Mouse (Mus musculus): ENCODE results near the gene Krt81.

Krt81 gene

DNA sequence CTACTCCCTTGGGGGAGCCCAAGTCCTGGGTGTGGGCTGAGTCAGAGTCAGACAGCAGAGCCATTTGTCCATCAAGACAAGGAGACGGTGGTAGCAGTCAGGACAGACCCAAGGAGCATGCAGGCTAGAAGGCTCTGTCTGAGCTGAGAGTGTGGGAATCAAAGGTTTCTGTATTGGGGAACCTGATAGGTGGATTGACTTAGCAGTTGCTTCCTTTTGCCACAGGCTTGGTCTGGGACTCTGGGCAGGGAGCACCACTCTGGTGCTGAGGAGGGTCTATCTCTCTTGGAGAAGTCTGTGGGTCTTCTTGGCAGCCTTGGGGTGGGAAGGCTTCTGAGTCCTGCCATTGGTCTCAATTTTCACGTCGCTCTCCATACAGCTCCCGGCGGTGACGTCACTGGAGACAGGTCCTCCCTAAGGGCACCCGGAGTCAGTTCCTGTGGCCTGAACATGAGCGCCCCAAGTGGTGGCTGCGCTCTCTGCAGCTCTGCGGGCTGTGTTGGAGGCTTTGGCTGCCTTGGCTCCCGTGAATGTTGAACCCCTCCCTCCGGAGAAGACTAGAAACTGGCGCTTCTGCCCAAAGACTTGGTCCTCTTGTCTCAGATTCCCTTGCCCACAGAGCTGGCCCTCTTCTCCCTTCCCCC lies 10.3 kb downstream of the Krt81 start:
- peak; percentile 76 for DNase-seq

DNA sequence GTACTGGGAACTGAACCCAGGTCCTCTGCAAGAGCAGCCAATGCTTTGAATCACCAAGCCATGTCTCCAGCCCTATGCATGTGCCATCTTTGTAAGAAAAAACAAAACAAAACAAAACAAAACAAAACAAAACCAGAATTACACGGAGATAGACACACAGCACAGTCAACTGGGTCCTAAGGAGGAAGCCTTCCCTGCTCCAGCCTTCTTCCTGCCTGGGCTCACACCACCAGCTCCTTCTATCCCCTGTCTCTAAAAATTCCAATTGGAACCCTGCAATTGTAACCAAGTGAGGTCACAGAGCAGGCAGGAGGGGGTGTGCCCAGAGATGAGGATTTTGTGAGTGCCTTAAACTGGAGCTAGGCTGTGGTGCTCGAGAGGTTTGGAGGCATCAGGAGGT lies 16.1 kb downstream of the Krt81 start, which contains the start of gene Krt88:
Gene Krt88 (plus strand): TSS at position 301 of the 400 bp plus-strand sequence.
- DNase-seq, result no peak

GRCm38 (mm10) chr15:101446572-101446971 lies 17.0 kb downstream of the Krt81 start:
- DNase-seq, result no peak

- DNase-seq, result no peak
Observed at GRCm38 (mm10) chr15:101440837-101441236, 22.7 kb downstream of the Krt81 start.

- no peak for DNase-seq
Observed at GRCm38 (mm10) chr15:101438555-101438954, 25.0 kb downstream of the Krt81 start, which contains the start of gene Krt87. Gene Krt87 (minus strand): TSS chr15:101438804.

- DNase-seq, result no peak
Observed at GRCm38 (mm10) chr15:101436611-101437010, 26.9 kb downstream of the Krt81 start.

GRCm38 (mm10) chr15:101424914-101425313 lies 38.6 kb downstream of the Krt81 start:
- DNase-seq, result no peak

- no peak for DNase-seq
Observed at GRCm38 (mm10) chr15:101420903-101421302, 42.6 kb downstream of the Krt81 start.

- no peak for DNase-seq
Observed at GRCm38 (mm10) chr15:101418950-101419349, 44.6 kb downstream of the Krt81 start.

- DNase-seq, result no peak
Observed at GRCm38 (mm10) chr15:101414807-101415565, 48.6 kb downstream of the Krt81 start.

- DNase-seq, result no peak
Observed at GRCm38 (mm10) chr15:101413916-101414635, 49.5 kb downstream of the Krt81 start.

DNA sequence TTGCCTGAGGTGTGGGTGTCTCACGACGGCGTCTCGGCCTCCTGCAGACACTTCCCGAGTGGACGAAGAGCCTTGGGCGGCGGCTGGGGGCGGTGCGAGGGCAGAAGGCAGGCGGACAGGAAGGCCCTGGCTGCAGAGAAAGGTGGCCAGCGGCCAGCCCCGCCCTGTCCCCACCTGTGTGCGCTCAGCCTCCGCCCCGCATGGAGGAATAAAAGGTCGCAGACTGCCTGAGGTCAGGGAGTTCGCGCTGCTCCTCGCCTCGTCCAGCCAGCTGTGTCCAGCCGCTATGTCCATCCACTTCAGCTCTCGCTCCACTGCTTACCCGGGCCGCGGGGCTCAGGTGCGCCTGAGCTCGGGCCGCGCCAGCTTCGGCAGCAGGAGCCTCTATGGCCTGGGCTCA lies 51.4 kb downstream of the Krt81 start:
- no peak for DNase-seq

DNA sequence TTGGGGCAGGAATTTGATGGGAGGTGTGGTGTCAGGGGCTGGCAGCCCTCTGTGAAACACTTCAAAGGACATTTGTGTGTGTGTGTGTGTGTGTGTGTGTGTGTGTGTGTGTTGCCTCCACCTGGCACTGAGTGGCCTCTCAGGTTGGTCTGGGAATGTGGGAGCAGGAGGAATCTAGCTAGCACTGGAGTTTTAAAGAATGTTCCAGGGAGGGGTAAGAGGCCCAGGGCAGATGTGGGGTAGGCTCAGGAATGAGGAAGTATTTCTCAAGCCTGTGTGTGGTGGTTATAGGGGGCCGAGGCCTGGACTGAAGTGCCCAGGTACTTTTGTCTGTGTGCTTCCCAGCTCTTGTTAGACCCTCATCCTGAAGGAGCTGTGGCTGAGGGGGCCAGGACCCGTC lies 52.8 kb downstream of the Krt81 start, which contains the start of gene Krt7:
Gene Krt7 (plus strand): TSS at position 269 of the 400 bp plus-strand sequence.
- DNase-seq, result no peak
